Mouse (Mus musculus) large intestine, adult 2 months (tissue): ENCODE results near the gene Lyg1. TPM values are rescaled to one million over a fixed set of nuclear protein-coding genes. Genes with fewer than 3 reads are reported as not detected.
"Not testable (repeated sequence)": the region's sequence is repeated elsewhere in the genome, so short reads cannot be mapped to it uniquely, and the experiment has no call there.

ENCODE experiments used
- DNase-seq: peaks from one replicate; pipeline ENCODE4 v3.0.0-alpha.2; 2012; ENCODE audit warnings: low read depth, low spot score
- WGBS: fragments of 180-500 bp; shearing (Covaris S2); methylation state at CpG from one replicate; pipeline ENCODE4 v1.1.7; 2018; 5-methylcytosine and 5-hydroxymethylcytosine counted together
- polyA plus RNA-seq: library from polyadenylated mRNA; depleted of rRNA; stranded (reverse); fragments of >200 nt; gene quantifications from 2 replicates; pipeline ENCODE4 v1.2.3, GENCODE M21; 2012; rRNA removed

The Lyg1 gene
- polyA plus RNA-seq = not detected in 2 replicates

DNA sequence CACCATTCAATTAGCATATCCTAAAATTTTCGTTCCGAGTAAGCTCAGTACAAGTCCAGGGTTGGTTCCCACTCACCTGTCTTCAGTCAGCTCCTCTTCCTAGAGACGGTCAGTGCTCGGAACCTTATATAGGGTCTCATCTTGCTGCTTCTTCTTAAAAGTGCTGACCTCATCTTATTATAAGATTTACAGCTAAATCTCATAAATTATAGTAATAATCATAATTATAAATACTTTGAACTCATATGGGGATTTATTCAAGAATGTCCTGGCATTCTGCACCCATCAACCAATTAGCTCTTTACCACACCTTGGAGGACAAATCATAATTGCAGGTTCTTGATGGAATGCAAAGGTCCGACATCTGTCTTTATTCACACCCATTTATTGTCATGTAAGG lies at the start of gene Lyg1:
Gene Lyg1 (minus strand): TSS at position 101 of the 400 bp plus-strand sequence.
- WGBS = 78% methylated on average over 5 of the region's 5 CpGs
- DNase-seq = no peak

DNA sequence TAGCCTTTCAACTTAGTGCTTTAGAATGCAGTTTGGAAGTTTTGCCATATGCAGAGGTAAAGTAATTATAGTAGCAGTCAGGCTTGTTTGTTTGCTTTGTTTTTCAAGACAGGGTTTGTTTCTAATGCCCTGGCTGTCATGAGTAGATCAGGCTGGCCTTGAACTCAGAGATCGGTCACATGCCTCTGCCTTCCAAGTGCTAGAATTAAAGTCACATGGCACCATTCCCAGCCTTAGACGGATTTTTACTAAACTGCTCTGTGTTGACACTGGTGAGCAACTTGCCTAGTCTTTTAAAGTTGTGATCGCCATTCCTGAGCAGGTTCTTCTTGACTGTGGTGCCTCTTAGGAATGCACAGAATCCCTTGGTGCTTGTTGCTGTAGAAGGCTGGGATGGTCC lies 49.2 kb upstream of the Lyg1 start:
- 52% methylated on average over 3 of the region's 3 CpGs for whole genome bisulfite sequencing
- DNase-seq = no peak

- DNase-seq = no peak
- 73% methylated on average over 3 of the region's 3 CpGs for whole genome bisulfite sequencing
Measured at GRCm38 (mm10) chr1:38003046-38003445, 45.5 kb upstream of the Lyg1 start.

DNA sequence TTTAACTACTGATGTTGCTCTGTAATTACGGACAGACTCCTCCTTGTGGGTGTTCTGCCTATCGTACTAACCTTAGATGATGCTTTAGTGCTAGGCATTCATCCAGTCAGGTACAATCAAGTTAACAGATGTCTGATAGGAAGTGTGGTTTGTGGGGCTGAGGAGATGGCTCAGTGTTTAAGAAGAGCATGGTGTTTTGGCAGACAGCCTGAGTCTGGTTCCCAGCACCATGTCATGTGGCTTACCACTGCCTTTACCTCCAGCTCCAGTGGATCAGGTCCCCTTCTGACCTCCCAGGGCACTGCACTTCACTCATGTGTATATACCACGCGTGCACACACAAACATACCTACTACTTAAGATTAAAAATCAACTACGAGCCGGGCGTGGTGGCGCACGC lies 44.4 kb upstream of the Lyg1 start:
- no peak for DNase-seq
- 90% methylated on average over 9 of the region's 9 CpGs for WGBS

DNA sequence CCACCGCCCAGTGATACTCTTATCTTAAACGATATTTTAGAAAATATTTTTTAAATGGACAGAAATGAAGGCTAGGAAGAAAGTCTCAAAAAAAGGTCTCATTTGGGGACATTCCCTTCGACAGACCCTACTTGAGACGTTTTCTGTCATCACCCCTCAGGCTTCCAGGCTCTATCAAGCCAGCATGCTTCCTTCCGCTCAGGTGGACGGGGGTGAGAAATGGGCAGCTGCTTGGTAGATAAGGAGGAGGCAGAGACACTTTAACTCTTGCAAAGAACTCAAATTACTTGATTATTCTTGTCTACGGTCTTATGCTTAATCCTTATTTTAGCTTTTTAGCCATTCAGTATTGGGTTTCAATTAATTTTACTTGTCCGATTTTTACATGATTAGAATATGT lies 43.3 kb upstream of the Lyg1 start:
- DNase-seq = no peak
- WGBS = 92% methylated on average over 8 of the region's 8 CpGs

GRCm38 (mm10) chr1:37999552-37999951 lies 42.0 kb upstream of the Lyg1 start:
- DNase-seq = no peak
- 50% methylated on average over 3 of the region's 3 CpGs for WGBS

DNA sequence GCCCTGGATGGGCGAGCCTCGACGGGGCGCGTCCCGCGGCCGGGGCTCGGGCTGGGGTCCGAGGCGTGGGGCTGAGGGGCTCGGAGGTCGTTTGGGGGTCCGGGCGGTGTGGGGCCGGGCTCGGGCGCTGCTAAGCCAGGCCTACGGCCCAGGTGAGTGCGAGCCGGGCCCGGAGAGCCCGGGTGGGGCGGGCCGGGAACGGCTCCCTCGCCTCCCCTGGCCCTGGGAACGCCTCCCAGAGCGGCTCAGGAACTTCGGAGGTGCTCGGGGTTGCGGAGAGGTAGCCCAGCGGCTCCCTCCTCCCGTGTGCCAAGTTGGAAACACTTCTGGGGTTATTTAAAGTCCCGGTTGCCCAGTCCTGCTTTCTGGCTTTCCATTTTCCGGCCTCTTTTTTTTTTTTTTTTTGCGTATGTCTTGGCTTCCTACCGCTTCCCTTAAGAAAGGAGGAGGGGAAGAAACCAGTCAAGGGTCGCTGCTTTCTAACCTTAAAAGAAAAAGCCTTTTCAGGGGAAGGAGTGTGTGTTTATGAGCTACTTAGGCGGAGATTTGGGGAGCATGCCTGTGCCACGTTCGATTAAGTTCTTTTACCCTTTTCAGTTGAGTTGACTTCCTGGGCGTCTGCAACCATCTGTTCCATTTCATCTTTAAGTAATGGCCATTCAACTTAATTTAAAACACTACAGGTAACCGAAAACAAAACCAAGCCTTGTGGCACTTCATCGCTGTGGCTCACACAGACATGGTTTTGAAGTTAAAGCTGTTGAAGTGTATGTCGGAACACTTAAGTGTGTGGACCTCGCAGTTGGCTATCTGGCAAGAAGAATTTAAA lies 41.0 kb upstream of the Lyg1 start:
- WGBS = 1% methylated on average over 44 of the region's 47 CpGs
- no peak for DNase-seq

GRCm38 (mm10) chr1:37997867-37998266 lies 40.3 kb upstream of the Lyg1 start, which contains the start of the genes Txndc9 and Eif5b:
Txndc9 (minus strand) TSS chr1:37997893.
Eif5b (plus strand) TSS chr1:37998010.
- peak; percentile 73 for DNase-seq
- WGBS = under 1% methylated on average over 50 of the region's 50 CpGs

DNA sequence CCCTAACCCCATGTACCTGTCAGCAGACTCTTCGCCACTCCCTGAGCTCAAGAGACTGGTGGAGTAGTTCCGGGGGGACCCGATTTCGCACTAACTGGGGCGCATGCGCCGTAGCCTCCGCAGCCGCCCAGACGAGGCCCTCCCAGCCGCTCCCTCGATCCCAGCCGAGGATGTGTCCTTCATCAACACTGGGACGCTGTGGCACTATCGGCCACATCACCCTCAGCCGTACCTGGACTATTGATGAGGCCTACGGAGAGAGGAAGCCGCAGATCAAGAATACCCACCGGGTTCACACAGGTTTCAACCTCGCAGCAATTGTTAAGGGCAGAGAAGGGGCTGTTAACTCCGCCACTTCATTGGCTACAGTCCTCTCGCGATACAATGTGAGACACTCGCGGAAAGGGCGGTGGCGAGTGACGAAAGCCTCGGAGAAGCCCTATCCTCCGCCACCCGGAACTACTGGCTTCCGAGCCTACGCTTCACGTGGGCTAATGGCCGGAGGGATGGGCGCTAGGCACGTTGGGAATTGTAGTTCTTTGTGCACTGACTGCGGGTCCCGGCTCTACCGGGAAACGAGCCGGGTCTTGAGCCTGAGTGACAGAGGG lies 39.4 kb upstream of the Lyg1 start:
- under 1% methylated on average over 42 of the region's 42 CpGs for WGBS
- peak; percentile 97 for DNase-seq

DNA sequence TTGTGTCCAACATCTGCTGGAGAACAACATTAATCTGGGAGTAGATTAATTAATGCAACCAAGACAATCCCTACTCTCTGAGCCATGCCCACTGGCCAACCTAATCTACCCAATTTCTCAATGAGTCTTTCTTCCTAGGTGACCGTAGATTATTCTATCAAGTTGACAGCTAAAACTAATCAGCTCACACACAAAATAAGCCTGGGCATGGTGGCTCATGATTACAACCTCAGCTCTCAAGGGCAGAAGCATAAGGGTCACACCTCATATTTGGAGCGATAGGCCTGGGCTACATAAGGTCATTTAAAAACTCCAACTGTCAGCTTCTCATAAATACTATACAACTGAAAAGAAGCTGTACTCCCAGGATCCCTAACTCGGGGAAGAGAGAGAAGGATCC lies 38.7 kb upstream of the Lyg1 start:
- 27% methylated on average over 3 of the region's 3 CpGs for WGBS
- no peak for DNase-seq

DNA sequence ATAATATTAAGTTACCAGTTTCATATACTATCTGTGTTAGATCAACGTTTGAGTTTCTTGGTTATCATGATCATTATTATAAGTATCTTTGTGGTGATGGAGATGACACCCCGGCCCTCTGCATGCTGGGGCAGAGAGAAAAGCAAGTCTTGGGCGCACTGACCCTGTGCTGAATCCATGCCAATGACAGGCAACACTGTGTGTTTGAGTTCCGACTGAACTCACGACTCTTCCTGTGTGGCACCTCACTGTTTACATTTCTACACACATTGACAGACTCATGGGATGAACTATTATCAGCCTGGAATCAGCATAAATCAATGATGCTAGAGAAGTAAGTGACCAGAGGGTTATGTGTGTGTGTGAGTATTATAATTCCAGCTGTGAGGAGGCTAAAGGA lies 30.3 kb upstream of the Lyg1 start:
- 67% methylated on average over 5 of the region's 5 CpGs for WGBS
- no peak for DNase-seq

GRCm38 (mm10) chr1:37985764-37986323 lies 28.3 kb upstream of the Lyg1 start:
- DNase-seq = no peak

DNA sequence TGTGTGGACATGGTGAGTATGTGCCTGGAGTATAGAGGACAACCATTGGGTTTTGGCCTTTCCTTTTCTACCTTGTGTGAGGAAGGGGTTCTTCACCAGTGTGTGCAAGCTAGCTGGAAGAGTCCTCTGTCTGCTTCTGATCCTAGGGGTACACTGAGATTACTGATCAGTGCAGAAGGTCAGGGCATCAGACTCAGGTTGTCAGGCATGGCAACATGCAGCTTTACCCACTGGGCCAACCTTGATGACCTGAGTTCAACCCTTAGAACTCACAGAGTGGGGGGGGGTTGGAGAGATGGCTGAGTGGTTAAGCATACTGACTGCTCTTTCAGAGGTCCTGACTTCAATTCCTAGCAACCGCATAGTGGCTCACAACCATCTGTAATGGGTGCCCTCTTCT lies 26.8 kb upstream of the Lyg1 start:
- WGBS = 94% methylated on average over 1 of the region's 1 CpGs
- no peak for DNase-seq

More at GRCm38 (mm10) chr1:37985764-37986323, 28.3 kb upstream of the Lyg1 start:
- WGBS = 84% methylated on average over 9 of the region's 9 CpGs

DNA sequence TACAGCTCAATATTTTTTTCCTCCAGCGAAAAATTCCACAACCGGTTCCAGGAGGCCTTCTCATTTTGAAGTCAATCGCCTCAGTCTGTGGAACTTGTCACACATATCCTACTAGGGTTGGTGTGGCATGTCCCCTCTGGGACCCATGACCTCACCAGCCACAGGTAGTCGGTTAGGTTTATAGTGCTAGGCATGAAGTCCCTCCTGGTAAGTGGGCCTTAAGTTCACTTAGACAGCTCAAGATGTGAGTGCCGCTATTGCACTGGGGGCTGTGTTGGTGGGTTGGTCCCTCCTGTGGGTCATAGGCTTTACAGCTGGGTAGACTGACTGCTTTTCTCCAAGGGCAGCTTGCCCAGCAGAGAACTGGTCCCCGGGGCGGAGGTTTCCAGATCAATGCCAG lies 19.7 kb upstream of the Lyg1 start:
- DNase-seq = no peak
- 91% methylated on average over 7 of the region's 7 CpGs for WGBS

DNA sequence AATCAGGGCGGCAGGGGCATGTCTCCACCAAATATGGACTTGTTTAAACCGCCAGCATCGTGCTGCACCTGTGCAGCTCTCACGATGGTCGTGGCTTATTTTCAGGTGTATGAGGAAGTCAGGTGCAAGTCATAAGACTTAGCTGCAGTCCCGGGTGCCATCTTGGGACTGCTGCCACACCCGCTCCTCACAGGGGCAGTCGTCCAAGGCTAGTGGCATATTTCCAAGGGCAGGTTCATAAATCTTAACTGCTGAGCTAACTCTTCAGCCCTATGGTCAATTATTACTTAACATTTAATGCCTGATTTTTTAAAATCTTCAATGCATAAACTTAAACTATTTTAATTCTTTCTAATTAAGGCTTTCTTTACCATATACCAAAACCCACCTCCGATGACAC lies 19.1 kb upstream of the Lyg1 start:
- WGBS = 40% methylated on average over 9 of the region's 9 CpGs

DNA sequence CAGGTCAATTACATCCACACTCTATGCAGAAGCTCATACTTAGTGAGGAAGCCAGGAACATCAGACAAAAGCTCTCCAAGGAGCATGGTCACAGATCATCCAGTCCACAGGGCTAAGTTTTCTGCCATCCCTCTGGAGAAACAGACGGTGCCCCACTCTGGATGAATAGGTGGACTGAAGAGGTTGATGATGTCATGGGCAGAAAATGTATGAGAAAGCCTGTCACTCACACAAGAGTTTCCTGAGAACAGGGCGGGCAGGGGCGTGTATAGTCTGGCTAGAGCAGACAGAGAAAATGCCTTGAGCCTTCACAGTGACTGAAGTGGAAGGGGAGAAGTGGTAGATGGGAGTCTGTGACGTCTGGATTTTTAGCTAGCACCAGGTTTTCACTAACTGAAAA lies 14.0 kb upstream of the Lyg1 start:
- no peak for DNase-seq
- 43% methylated on average over 4 of the region's 4 CpGs for WGBS

More for the DNA sequence above, 19.1 kb upstream of the Lyg1 start:
- DNase-seq = not testable (repeated sequence)

DNA sequence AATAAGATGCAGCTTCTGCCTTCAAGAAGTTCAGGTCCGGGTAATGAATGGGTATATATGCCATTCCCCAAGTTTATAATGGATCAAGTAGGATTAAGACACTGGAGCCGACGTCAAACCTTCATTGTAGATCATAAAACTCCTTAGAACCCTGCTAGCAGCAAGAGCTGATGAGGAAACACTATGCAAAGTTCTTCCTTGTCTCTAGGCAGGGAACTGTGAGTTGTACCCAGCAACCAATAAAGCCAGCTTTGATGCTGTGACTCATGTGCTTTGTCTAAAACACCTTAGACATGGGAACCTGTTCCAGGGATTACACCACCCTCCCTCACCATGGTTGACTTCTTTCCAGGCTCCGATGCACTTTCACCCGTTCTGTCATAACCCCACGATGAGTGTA lies 11.2 kb upstream of the Lyg1 start:
- 36% methylated on average over 6 of the region's 6 CpGs for WGBS

DNA sequence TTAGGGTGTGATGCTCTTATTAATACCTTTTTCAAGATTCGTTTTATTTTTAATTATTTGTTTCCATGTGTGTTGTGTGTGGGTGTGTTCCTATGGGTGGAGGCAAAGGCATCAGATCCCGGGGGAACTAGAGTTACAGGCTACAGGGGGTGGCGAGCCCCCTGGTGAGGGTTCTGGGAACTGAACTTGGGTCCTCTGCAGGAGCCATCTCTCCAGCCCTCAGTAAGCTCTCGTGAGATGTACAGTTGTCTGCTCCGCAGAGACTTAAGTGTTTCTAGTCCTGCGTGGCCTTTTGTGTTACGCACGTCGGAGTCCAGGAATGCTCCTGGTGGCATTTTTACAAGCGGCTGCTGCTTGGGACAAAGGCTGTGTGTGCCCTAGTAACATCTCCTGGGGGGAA lies 8.0 kb upstream of the Lyg1 start:
- 43% methylated on average over 10 of the region's 10 CpGs for WGBS
- DNase-seq = no peak

More for the DNA sequence above, 11.2 kb upstream of the Lyg1 start:
- peak; percentile 19 for DNase-seq

GRCm38 (mm10) chr1:37959486-37959885 lies 1.9 kb upstream of the Lyg1 start:
- no peak for DNase-seq
- 70% methylated on average over 5 of the region's 5 CpGs for WGBS

DNA sequence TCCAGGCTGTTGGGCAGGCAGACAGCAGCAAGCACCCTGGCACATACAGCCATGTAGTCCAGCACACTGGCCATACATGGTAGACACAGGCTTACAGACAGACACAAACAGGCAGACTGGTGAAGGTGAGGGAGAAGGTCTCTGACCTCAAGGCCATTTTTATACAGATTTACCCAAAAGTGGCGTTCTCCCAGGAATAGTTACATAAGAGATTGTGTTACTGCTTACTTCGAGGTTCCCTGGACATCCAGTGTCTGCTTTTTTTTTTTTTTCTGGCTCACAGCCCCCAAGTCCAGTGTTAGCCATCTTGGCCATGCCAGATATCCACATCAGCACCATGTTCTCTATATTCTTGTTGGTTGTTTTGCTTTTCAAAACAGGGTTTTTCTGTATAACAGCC lies 957 bp upstream of the Lyg1 start:
- DNase-seq = no peak
- WGBS = 73% methylated on average over 2 of the region's 2 CpGs
